Mouse (Mus musculus): ENCODE results near the gene Gpr137c. TPM values are rescaled to one million over a fixed set of nuclear protein-coding genes. Genes with fewer than 3 reads are reported as not detected.

The Gpr137c gene
- polyA plus RNA-seq, 1 experiment from 2014 or later = 11.2 TPM

DNA sequence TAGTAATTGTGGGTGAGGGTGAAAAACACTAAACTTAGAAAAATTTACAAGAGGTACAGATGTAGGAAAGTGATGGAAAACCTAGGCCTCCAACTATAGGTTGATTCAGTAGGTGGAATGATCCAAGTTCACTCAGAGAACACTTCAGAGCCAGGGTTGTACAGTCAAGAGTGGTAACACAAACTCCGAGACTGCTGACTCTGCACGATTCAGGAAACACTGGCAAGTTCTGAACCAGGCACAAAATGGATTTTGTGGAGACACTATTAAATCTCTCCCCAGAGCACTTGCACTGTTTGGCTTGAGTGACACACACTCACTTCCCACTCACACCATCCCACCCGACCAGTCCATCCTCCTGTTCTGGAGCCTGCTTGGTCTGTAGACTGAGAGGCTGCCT, 103.8 kb downstream of the Gpr137c start:
- H3K9ac ChIP-seq (ENCODE audit: low read depth, low read length) = no peak overlapping the region
- WGBS = 92% methylated on average over 3 of the region's 3 CpGs
- ATAC-seq = no peak
- H3K36me3 ChIP-seq (ENCODE audit: control insufficient read depth, insufficient read depth, low read length) = no peaks in the 10 kb centered on the region
- H3K27me3 ChIP-seq (replicated peaks; ENCODE audit: control insufficient read depth, insufficient read depth, low read length) = no peaks in the 10 kb centered on the region
- H3K4me2 ChIP-seq (ENCODE audit: low read length) = no peak overlapping the region
- H3K27ac ChIP-seq (ENCODE audit: low read depth, low read length) = no peak overlapping the region
- no peak overlapping the region for H3K4me3 ChIP-seq (ENCODE audit: low read length)
- H3K9me3 ChIP-seq (ENCODE audit: control insufficient read depth, low read length) = no peaks in the 10 kb centered on the region
- peaks cover 4% of the 10 kb centered on the region for H3K4me1 ChIP-seq (ENCODE audit: control insufficient read depth, insufficient read depth, low read depth, low read length)

DNA sequence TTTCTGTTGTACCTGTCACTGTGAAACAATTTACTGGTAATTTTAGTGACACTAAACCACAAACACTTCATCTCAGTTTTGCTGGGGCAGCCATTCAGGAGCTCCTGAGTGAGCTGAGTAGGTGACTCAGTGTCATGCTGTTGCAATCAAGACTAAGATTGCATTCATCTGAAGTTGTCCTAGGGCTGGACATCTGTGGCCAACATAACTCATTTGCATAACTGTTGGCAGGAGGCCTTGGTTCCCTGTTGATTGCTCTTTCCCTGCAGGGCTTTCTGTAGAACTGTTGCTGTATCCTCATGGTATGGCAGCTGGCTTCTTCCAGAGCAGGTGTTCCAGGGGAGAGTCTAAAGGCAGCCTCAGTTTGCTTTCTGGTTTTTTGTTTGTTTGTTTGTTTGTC, 106.0 kb downstream of the Gpr137c start:
- Histone ChIP-seq H3K4me2 (ENCODE audit: low read length) (no peak overlapping the region), H3K4me3 (ENCODE audit: low read length) (no peak overlapping the region), H3K9me3 (ENCODE audit: control insufficient read depth, low read length) (no peaks in the 10 kb centered on the region), H3K36me3 (ENCODE audit: control insufficient read depth, insufficient read depth, low read length) (no peaks in the 10 kb centered on the region), H3K4me1 (ENCODE audit: control insufficient read depth, insufficient read depth, low read depth, low read length) (no peaks in the 10 kb centered on the region), H3K9ac (ENCODE audit: low read depth, low read length) (no peak overlapping the region), H3K27me3 (replicated peaks; ENCODE audit: control insufficient read depth, insufficient read depth, low read length) (no peaks in the 10 kb centered on the region), H3K27ac (ENCODE audit: low read depth, low read length) (no peak overlapping the region)
- ATAC-seq = no peak

DNA sequence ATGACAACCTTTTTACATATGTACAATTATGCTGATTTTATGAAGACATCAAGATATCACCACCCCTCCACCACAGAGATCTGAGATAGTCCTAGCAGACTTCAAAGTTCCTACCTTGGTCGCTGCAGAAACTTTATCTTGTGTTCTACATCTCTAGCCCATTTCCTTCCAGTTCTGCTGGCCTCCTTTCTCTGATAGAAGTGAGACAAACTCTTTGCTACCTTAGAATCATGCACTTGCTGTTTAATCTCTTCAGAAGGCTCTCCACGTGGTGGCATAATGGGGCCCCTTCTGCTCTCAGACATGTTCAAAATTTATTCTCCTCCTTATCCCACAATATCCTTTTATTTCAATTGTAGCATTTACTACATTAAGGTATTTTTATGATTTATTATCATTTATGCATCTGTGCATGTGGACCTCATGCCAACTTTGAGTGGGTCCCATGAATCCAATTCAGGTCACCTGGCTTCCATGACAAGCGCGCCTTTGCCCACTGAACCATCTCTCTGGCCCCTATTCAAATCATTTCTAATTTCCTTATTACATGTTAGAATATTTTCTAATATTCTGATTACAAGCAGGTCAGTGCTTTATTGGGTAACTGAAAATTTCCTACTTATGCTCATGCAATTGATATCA, 108.7 kb downstream of the Gpr137c start:
- 0 out of 2 replicates have a peak, but pooled peaks cover 5% of the 10 kb centered on the region for H3K36me3 ChIP-seq (ENCODE audit: control insufficient read depth, insufficient read depth, low read length)
- 90% methylated on average over 4 of the region's 4 CpGs for WGBS
- no peaks in the 10 kb centered on the region for H3K27me3 ChIP-seq (replicated peaks; ENCODE audit: control insufficient read depth, insufficient read depth, low read length)

DNA sequence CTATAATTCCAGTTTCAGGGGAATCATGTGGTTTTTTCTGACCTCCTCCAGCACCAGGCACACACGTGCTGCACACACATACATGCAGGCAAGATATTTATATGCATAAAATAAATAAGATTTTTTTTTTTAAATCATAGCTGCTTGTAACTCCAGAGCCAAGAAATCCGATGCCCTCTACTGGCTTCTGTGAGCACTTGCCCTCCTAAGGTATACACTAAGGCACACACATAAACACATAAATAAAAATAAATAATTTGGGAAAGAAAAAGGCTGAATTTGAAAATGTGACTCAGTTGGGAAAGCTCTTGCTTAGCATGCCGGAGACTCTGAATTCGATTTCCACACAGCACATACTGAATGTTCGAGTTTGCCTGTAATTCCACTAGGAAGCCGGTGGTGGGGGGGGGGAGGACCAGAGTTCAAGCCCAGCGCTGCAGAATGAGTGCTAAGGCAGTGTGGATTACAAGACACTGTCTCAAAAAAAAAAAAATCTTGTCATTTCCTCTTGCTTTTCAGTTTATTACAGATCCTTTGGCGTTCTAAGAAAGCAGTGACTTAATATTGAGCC, 109.6 kb downstream of the Gpr137c start:
- peak overlapping the region; percentile 69 for H3K27ac ChIP-seq (ENCODE audit: low read depth, low read length)
- H3K4me3 ChIP-seq (ENCODE audit: low read length) = peak overlapping the region; percentile 96
- no peak; the same call in none of the 2 replicates for ATAC-seq
- H3K9me3 ChIP-seq (ENCODE audit: control insufficient read depth, low read length) = no peaks in the 10 kb centered on the region
- 0 out of 2 replicates have a peak, but pooled peaks cover 5% of the 10 kb centered on the region for H3K36me3 ChIP-seq (ENCODE audit: control insufficient read depth, insufficient read depth, low read length)
- peaks cover 9% of the 10 kb centered on the region; the same call in 1 of the 2 replicates for H3K4me1 ChIP-seq (ENCODE audit: control insufficient read depth, insufficient read depth, low read depth, low read length)
- 15% methylated on average over 8 of the region's 8 CpGs for WGBS
- H3K27me3 ChIP-seq (replicated peaks; ENCODE audit: control insufficient read depth, insufficient read depth, low read length) = no peaks in the 10 kb centered on the region
- H3K9ac ChIP-seq (ENCODE audit: low read depth, low read length) = peak overlapping the region; percentile 63
- H3K4me2 ChIP-seq (ENCODE audit: low read length) = peak overlapping the region; percentile 58

More for the DNA sequence above, 108.7 kb downstream of the Gpr137c start:
- ATAC-seq = no peak
- Histone ChIP-seq H3K4me2 (ENCODE audit: low read length) (no peak overlapping the region), H3K9ac (ENCODE audit: low read depth, low read length) (no peak overlapping the region), H3K4me1 (ENCODE audit: control insufficient read depth, insufficient read depth, low read depth, low read length) (peaks cover 9% of the 10 kb centered on the region; the same call in 1 of the 2 replicates), H3K27ac (ENCODE audit: low read depth, low read length) (no peak overlapping the region), H3K4me3 (ENCODE audit: low read length) (no peak overlapping the region), H3K9me3 (ENCODE audit: control insufficient read depth, low read length) (no peaks in the 10 kb centered on the region)

DNA sequence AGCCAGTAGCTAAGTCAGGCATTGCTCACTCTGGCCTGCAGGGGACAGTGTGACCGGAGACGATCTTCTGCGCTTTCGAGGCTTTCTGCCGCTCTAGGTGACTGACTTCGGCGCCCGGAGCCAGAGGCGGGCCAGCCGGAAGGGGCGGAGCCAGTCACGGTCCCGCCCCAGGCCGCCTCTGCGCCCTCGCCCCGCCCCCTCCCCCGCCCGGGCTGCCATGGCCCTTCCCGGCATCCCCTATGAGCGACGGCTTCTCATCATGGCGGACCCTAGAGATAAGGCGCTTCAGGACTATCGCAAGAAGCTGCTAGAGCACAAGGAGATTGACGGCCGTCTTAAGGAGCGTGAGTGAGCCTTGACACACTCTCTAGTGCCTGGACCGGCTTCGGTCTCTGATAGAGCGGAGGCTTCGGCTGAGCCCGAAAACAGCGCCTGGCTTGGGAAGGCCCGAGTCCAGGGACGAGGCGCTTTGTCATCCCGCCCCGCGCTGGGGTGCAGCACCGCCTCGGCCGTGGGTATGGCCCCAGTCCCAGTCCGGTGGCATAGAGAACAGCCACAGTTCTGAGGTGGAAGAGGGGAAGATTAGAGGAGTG, 110.2 kb downstream of the Gpr137c start, which contains the start of gene Psmc6:
Psmc6 (plus strand) TSS at position 200 of the 593 bp plus-strand sequence.
- Histone ChIP-seq H3K4me1 (ENCODE audit: control insufficient read depth, insufficient read depth, low read depth, low read length) (peaks cover 9% of the 10 kb centered on the region; the same call in 1 of the 2 replicates), H3K9ac (ENCODE audit: low read depth, low read length) (peak within 1 kb of the TSS; percentile 96), H3K36me3 (ENCODE audit: control insufficient read depth, insufficient read depth, low read length) (peaks cover 7% of the 10 kb centered on the region; the same call in 1 of the 2 replicates), H3K9me3 (ENCODE audit: control insufficient read depth, low read length) (no peaks in the 10 kb centered on the region), H3K4me3 (ENCODE audit: low read length) (peak within 1 kb of the TSS; percentile 96), H3K27me3 (replicated peaks; ENCODE audit: control insufficient read depth, insufficient read depth, low read length) (no peaks in the 10 kb centered on the region), H3K4me2 (ENCODE audit: low read length) (peak within 1 kb of the TSS; percentile 73), H3K27ac (ENCODE audit: low read depth, low read length) (peak within 1 kb of the TSS; percentile 92)
- peak; percentile 97 for ATAC-seq
- WGBS = under 1% methylated on average over 44 of the region's 44 CpGs

Other genes starting within 250 kb of the Gpr137c start
- gene Ptger2, start 231.5 kb upstream of the Gpr137c start, polyA plus RNA-seq (2015; fragmentation: Nextera tagmentation; extraction: Ambion mirVana) = 1.3 and 1.4 TPM in 2 replicates
- 37.1 and 38.0 TPM in 2 replicates for gene Txndc16, start 611 bp downstream of the Gpr137c start, polyA plus RNA-seq (2015; fragmentation: Nextera tagmentation; extraction: Ambion mirVana)
- gene Ero1l, start 99.1 kb downstream of the Gpr137c start, polyA plus RNA-seq (2015; fragmentation: Nextera tagmentation; extraction: Ambion mirVana) = 21.5 and 24.8 TPM in 2 replicates
- gene Psmc6, start 110.1 kb downstream of the Gpr137c start, polyA plus RNA-seq (2015; fragmentation: Nextera tagmentation; extraction: Ambion mirVana) = 143 and 148 TPM in 2 replicates
- gene Styx, start 131.4 kb downstream of the Gpr137c start, polyA plus RNA-seq (2015; fragmentation: Nextera tagmentation; extraction: Ambion mirVana) = 50.6 and 64.1 TPM in 2 replicates
- gene Gnpnat1, start 185.2 kb downstream of the Gpr137c start, polyA plus RNA-seq (2015; fragmentation: Nextera tagmentation; extraction: Ambion mirVana) = 28.5 and 30.4 TPM in 2 replicates